Mouse (Mus musculus): ENCODE measurements at regions not wholly inside any gene's neighbourhood (a gene's known extent, or its start where the extent isn't known, plus 50 kb on each side); places are given as distances from the start of the nearest gene placed in this dataset.

DNA sequence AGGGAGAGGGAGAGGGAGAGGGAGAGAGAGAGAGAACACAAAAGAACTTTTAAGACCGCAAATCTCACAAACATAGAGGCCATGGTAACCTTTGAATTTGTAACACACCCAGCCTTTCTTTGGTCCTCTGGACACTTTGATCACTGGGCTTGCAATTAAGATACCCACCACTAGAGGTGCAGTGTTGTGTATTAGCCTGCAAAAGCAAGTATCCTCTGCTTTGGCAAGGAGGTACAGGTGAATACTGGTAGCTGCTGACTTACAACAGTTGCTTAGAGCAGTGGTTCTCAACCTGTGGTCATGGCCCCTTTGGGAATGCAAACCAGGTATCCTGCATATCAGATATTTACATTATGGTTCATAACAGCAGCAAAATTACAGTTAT, 90.3 kb upstream of the Map1b start:
- TF ChIP-seq GATA1 (IDR thresholded peaks at IDR 0.05; ENCODE audit: borderline replicate concordance, low read length): no peak
- TF ChIP-seq FLI1 (IDR thresholded peaks at IDR 0.05; ENCODE audit: low read length): no peak

Data from megakaryocyte, embryonic 14.5 days (primary cell).